Mouse (Mus musculus): ENCODE data around the gene Mthfd1l.
"Not testable (repeated sequence)": the region's sequence is repeated elsewhere in the genome, so short reads cannot be mapped to it uniquely, and the experiment has no call there.

GRCm38 (mm10) chr10:4123280-4123945, 150.5 kb downstream of the Mthfd1l start:
- TF ChIP-seq CTCF (IDR thresholded peaks at IDR 0.05; ENCODE audit: control insufficient read depth, insufficient read depth, insufficient replicate concordance, low read depth, low read length); POLR2A (IDR thresholded peaks at IDR 0.05; ENCODE audit: control insufficient read depth, low read depth, low read length): not testable (repeated sequence)
